Mouse (Mus musculus) subcutaneous adipose tissue, adult 2 months (tissue): Measurements from ENCODE around the gene Tob1. TPM values are rescaled to one million over a fixed set of nuclear protein-coding genes. Genes with fewer than 3 reads are reported as not detected.

ENCODE experiments used
- polyA plus RNA-seq: library from polyadenylated mRNA; depleted of rRNA; stranded (reverse); fragments of >200 nt; gene quantifications from 2 replicates; pipeline ENCODE4 v1.2.3, GENCODE M21; 2012; ENCODE audit warnings: low replicate concordance; rRNA removed

The Tob1 gene
- 31.5 and 43.4 TPM in 2 replicates for polyA plus RNA-seq

DNA sequence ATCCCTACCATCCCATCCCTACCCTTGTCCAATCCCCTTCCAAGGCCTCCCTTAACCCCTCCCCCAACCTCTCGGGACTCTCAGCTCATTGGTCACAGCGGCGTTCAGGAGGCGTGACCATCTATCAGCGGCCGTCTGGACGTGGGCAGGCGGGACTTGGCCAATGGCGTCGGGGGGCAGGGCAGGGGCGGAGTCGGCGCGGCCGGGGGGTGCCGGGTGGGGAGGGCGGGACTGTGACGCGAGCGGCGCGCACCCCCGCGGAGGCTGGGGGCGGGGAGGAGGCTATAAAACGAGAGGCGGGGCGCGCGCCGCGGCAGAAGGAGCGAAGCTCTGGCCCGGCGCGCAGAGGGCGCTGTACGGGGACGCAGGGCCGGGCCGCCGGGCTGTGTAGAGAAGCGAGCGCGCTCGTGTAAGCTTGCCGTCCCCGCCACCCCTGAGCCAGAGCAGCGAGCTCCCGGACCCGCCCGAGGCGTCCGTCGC, at the start of gene Tob1:
TSS of gene Tob1 (plus strand) at position 331 of the 480 bp plus-strand sequence.

DNA sequence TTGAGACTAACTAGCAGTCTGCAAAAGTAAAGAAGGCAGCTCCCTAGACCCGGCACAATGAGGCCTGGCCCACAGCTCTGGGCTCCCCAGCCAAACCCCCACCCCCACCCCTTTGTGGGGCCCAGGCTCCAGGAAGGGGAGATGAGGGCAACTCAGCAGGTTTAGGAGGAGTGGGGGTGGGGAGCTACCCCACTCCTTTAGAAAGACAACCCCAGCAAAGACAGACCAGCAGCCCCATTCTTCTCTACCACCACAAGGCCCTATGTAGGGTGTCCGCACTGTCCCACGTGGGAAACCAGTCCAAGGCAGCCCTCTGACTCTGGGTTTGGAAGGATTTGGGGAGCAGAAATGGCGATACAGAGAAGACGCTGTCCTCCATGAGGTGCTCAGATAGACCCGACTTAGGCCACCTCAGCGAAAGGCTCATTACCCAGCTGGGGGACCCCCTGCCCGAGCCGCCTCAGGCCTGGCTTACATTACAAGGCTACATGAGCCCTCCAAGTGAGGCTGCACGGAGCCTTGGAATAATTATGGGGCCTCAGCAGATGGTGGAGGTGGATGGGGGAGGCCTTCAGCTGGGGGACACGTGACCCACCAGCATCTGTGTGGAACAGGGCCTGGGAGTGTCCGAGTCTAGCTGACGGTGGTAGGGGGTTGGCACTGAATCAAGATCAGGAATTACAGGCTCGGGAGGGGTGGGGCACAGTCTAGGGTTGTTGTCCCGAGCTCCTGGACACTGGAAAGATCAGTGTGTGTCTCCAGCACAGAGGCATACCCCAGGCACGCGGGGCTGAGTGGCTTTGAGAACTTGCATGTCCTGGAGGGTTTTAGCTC, 34.9 kb downstream of the Tob1 start, which contains the start of gene Wfikkn2:
TSS of gene Wfikkn2 (minus strand) at position 51 of the 834 bp plus-strand sequence.

Other genes starting within 250 kb of the Tob1 start
- 17.6 and 38.3 TPM in 2 replicates for gene Gm20390, start 243.2 kb upstream of the Tob1 start, polyA plus RNA-seq
- gene Nme1, start 242.9 kb upstream of the Tob1 start, polyA plus RNA-seq = 78.3 and 101 TPM in 2 replicates
- 38.1 and 41.2 TPM in 2 replicates for gene Spag9, start 215.4 kb upstream of the Tob1 start, polyA plus RNA-seq
- gene Wfikkn2, start 34.6 kb downstream of the Tob1 start, polyA plus RNA-seq = 0.73 and 8.2 TPM in 2 replicates
- not detected in 2 replicates for gene Gm21885, start 70.4 kb downstream of the Tob1 start, polyA plus RNA-seq
- 10.6 and 18.1 TPM in 2 replicates for gene Luc7l3, start 110.5 kb downstream of the Tob1 start, polyA plus RNA-seq
- gene Ankrd40, start 116.5 kb downstream of the Tob1 start, polyA plus RNA-seq = 146 and 211 TPM in 2 replicates
- 11.5 and 52.1 TPM in 2 replicates for gene Abcc3, start 181.5 kb downstream of the Tob1 start, polyA plus RNA-seq